ENCODE assay signal across 9 mouse cellular contexts in the genomic region with DNA sequence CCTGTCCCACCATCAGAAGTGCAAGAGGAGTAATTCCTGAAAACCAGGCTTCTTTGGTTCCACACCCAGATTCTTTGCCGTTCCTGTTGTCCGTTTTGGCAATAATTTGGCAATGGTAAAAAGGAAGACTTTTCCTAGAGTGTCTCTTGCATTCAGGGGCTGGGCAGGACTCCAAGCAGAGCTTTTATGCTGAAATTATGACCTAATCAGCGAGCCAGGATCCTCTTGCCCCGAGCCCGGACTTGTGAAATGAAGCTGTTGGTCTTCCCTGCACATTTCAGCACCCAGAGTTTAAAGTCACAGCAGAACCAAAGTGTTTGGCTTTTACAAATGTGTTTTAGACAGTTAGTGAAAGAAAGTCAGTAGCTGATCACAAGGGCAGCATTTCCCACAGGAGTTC.
DNase-seq lines count a peak whose midpoint lies in the region; ATAC-seq and TF ChIP-seq lines count a peak whose summit lies in the region.
"Had no signal": no experiment of that assay in that cellular context is flagged by ENCODE, and none has a peak within 500 bp of the region (broad histone marks: within the 10 kb centered on the region; RNA-seq: fewer than 3 reads in every experiment).

No protein-coding gene starts in this region.

- H3K27ac ChIP-seq in layer of hippocampus, adult 2 months: peak overlapping the region; percentile 59; the same call in 1 of the 2 replicates
- no peak overlapping the region for H3K27ac ChIP-seq in intestine, embryonic 16.5 days (ENCODE audit: low read length)

- intact Hi-C loops in gastrocnemius, postnatal 14 days (cut with DNase I; ENCODE audit: low total_unique reads): no loop called here

- WGBS in intestine, embryonic 16.5 days: 60% methylated on average over 5 of the region's 5 CpGs

- H3K27me3 ChIP-seq in intestine, embryonic 16.5 days (replicated peaks; ENCODE audit: control insufficient read depth, insufficient read depth, low read length): no peaks in the 10 kb centered on the region
- H3K27me3 ChIP-seq: megakaryocyte, embryonic 14.5 days had no signal

- no peaks in the 10 kb centered on the region for H3K36me3 ChIP-seq in intestine, embryonic 16.5 days (ENCODE audit: control insufficient read depth, insufficient read depth, low read length)

- H3K4me2 ChIP-seq in intestine, embryonic 16.5 days (ENCODE audit: low read depth, low read length): no peak overlapping the region

- H3K4me3 ChIP-seq in layer of hippocampus, adult 2 months: no peak overlapping the region
- H3K4me3 ChIP-seq in intestine, embryonic 16.5 days (ENCODE audit: low read length): no peak overlapping the region
- H3K4me3 ChIP-seq: megakaryocyte, embryonic 14.5 days had no signal

- ATAC-seq in intestine, embryonic 16.5 days: no peak
- ATAC-seq: hindbrain, embryonic 16.5 days had no signal

- peak in 1 of 2 experiments; percentile 25 for DNase-seq in layer of hippocampus, adult 2 months (ENCODE audit: low spot score in 2 of 2)
- no peak for DNase-seq in layer of hippocampus, adult 9-11 months
- peak; percentile 64 for DNase-seq in adrenal gland, postnatal 10 days
- peak; percentile 31 for DNase-seq in gastrocnemius, postnatal 14 days
- DNase-seq in kidney, postnatal 36 days: peak; percentile 8 to 39
- DNase-seq in layer of hippocampus, postnatal 25 days (ENCODE audit: extremely low spot score in 1 of 2, low spot score in 1 of 2): no peak

- no peaks in the 10 kb centered on the region for H3K9me3 ChIP-seq in intestine, embryonic 16.5 days (ENCODE audit: control insufficient read depth, low read length)

- H3K4me1 ChIP-seq in intestine, embryonic 16.5 days (ENCODE audit: control insufficient read depth, insufficient read depth, low read length): no peaks in the 10 kb centered on the region
- H3K4me1 ChIP-seq: megakaryocyte, embryonic 14.5 days had no signal

- H3K9ac ChIP-seq in intestine, embryonic 16.5 days (ENCODE audit: low read depth, low read length): no peak overlapping the region

- no peak for TF ChIP-seq CTCF in layer of hippocampus, adult 2 months (conservative IDR thresholded peaks at IDR 0.05)

Comparison
In these comparisons a context has a peak if more than half of its experiments do, and no peak if none do; other contexts are left out.
1. DNase-seq: peak in adrenal gland, postnatal 10 days (single experiment), gastrocnemius, postnatal 14 days (single experiment) and kidney, postnatal 36 days (2 of 2); none in layer of hippocampus, adult 9-11 months (single experiment) and layer of hippocampus, postnatal 25 days (0 of 2).